Mouse (Mus musculus) lung, adult 2 months (tissue): ENCODE measurements around the gene Gm37596. TPM values are rescaled to one million over a fixed set of nuclear protein-coding genes. Genes with fewer than 3 reads are reported as not detected.
"Not testable (repeated sequence)": the region's sequence is repeated elsewhere in the genome, so short reads cannot be mapped to it uniquely, and the experiment has no call there.

Experiments
- DNase-seq: peaks from one replicate; pipeline ENCODE4 v3.0.0; 2022
- H3K4me1 ChIP-seq: fragments of 200-500 bp; 2 replicates; pipeline ENCODE4 v1.6.1; 2011; ENCODE audit warnings: low read length; ENCODE audit not compliant: control insufficient read depth, insufficient read depth
- H3K4me3 ChIP-seq: fragments of 200-500 bp; replicated peaks from 2 replicates; pipeline ENCODE3; 2011; ENCODE audit warnings: low read depth, mild to moderate bottlenecking, control low read depth, low read length; ENCODE audit errors: extremely low read depth
- CTCF ChIP-seq: fragments of 200-500 bp; IDR thresholded peaks from 2 replicates; pipeline ENCODE4 v1.5.1; 2011; ENCODE audit warnings: mild to moderate bottlenecking, low read length, control low read depth; ENCODE audit not compliant: insufficient read depth
- POLR2A ChIP-seq: fragments of 200-500 bp; IDR thresholded peaks from 2 replicates; pipeline ENCODE4 v1.6.1; 2011; ENCODE audit warnings: low read depth, mild to moderate bottlenecking, control low read depth, low read length, borderline replicate concordance; ENCODE audit errors: extremely low read depth
- WGBS: fragments of 180-500 bp; shearing (Covaris S2); methylation state at CpG from one replicate; pipeline ENCODE4 v1.1.7; 2018; 5-methylcytosine and 5-hydroxymethylcytosine counted together
- polyA plus RNA-seq: library from polyadenylated mRNA; depleted of rRNA; stranded (reverse); fragments of >200 nt; gene quantifications from 2 replicates; pipeline ENCODE4 v1.2.3, GENCODE M21; 2012; rRNA removed

Gene Gm37596
- not detected in 2 replicates for polyA plus RNA-seq

GRCm38 (mm10) chr3:93692970-93693369 lies at the start of gene Gm37596:
TSS of gene Gm37596 (minus strand) at chr3:93693070.
- H3K4me1 ChIP-seq, DNase-seq, H3K4me3 ChIP-seq: not testable (repeated sequence)
- WGBS, result 67% methylated on average over 1 of the region's 2 CpGs

- not testable (repeated sequence) for H3K4me1 ChIP-seq, DNase-seq
- WGBS, result 80% methylated on average over 2 of the region's 2 CpGs
Measured at GRCm38 (mm10) chr3:93708969-93709637, 16.2 kb upstream of the Gm37596 start.

GRCm38 (mm10) chr3:93676210-93676609 lies 16.7 kb downstream of the Gm37596 start, which contains the start of gene Tdpoz1:
TSS of gene Tdpoz1 (minus strand) at chr3:93676310.
- WGBS, result 63% methylated on average over 3 of the region's 4 CpGs
- not testable (repeated sequence) for H3K4me3 ChIP-seq, H3K4me1 ChIP-seq, DNase-seq

More at GRCm38 (mm10) chr3:93708969-93709637, 16.2 kb upstream of the Gm37596 start:
- not testable (repeated sequence) for H3K4me3 ChIP-seq

GRCm38 (mm10) chr3:93670805-93671503 lies 21.9 kb downstream of the Gm37596 start:
- DNase-seq, H3K4me1 ChIP-seq, H3K4me3 ChIP-seq: not testable (repeated sequence)
- 73% methylated on average over 5 of the region's 6 CpGs for WGBS

GRCm38 (mm10) chr3:93654260-93654659 lies 38.6 kb downstream of the Gm37596 start:
- no peak for TF ChIP-seq POLR2A
- TF ChIP-seq CTCF, result no peak
- no peak overlapping the region for H3K4me3 ChIP-seq
- no peaks in the 10 kb centered on the region for H3K4me1 ChIP-seq
- DNase-seq, result no peak
- WGBS, result 71% methylated on average over 1 of the region's 1 CpGs

- no peak for DNase-seq
- Histone ChIP-seq H3K4me1 (no peaks in the 10 kb centered on the region), H3K4me3 (no peak within 1 kb of the TSS)
- TF ChIP-seq POLR2A (no peak), CTCF (no peak)
- WGBS, result 73% methylated on average over 3 of the region's 3 CpGs
Measured at GRCm38 (mm10) chr3:93652586-93652985, 40.3 kb downstream of the Gm37596 start, which contains the start of gene Tdpoz2. TSS of gene Tdpoz2 (minus strand) at chr3:93652686.

Other genes with a start within 250 kb of the Gm37596 start
- gene Tchhl1, start 224.3 kb downstream of the Gm37596 start, polyA plus RNA-seq, result not detected in 2 replicates
- gene S100a11, start 172.6 kb downstream of the Gm37596 start, polyA plus RNA-seq, result 232 and 357 TPM in 2 replicates
- 61.1 and 79.5 TPM in 2 replicates for gene S100a10, start 138.0 kb downstream of the Gm37596 start, polyA plus RNA-seq
- not detected in 2 replicates for gene Tdpoz2, start 40.4 kb downstream of the Gm37596 start, polyA plus RNA-seq
- not detected in 2 replicates for gene Tdpoz1, start 16.8 kb downstream of the Gm37596 start, polyA plus RNA-seq
- gene Gm5773, start 79.9 kb upstream of the Gm37596 start, polyA plus RNA-seq, result not detected in 2 replicates
- gene Tdpoz4, start 103.3 kb upstream of the Gm37596 start, polyA plus RNA-seq, result not detected in 2 replicates
- not detected in 2 replicates for gene Tdpoz3, start 132.9 kb upstream of the Gm37596 start, polyA plus RNA-seq